Mouse (Mus musculus) kidney, adult 2 months (tissue): ENCODE data around the gene Ccdc114.

Experiments used
- CTCF ChIP-seq: fragments of 200-500 bp; conservative IDR thresholded peaks from 2 replicates; pipeline ENCODE4 v1.5.1; 2011; ENCODE audit warnings: low read depth, mild to moderate bottlenecking, control low read depth, low read length, moderate library complexity, mixed read lengths; ENCODE audit not compliant: insufficient read depth, insufficient read length
- POLR2A ChIP-seq: fragments of 200-500 bp; IDR thresholded peaks from one replicate; pipeline ENCODE4 v1.6.1; 2011; ENCODE audit warnings: low read depth, low read length, control low read depth

- TF ChIP-seq CTCF = no peak
- no peak for TF ChIP-seq POLR2A
Measured at GRCm38 (mm10) chr7:45973271-45973687, 49.4 kb downstream of the Ccdc114 start.
